Mouse (Mus musculus) C2C12 (cell line): ENCODE measurements around the gene Gm10663. TPM values are rescaled to one million over a fixed set of nuclear protein-coding genes. Genes with fewer than 3 reads are reported as not detected.

ENCODE experiments used
- H3K27me3 ChIP-seq: one replicate; pipeline ENCODE4 v1.6.1; 2011; ENCODE audit not compliant: control insufficient read depth, insufficient read depth, insufficient read length
- H3K36me3 ChIP-seq: one replicate; pipeline ENCODE4 v1.6.1; 2011; ENCODE audit not compliant: control insufficient read depth, insufficient read depth
- H3K4me3 ChIP-seq: one replicate; pipeline ENCODE4 v1.5.1; 2011; ENCODE audit warnings: mild to moderate bottlenecking, control low read depth; ENCODE audit not compliant: poor library complexity, insufficient read depth, severe bottlenecking
- H3K79me2 ChIP-seq: one replicate; pipeline ENCODE4 v1.6.1; 2011; ENCODE audit not compliant: control insufficient read depth, insufficient read depth
- H3K79me3 ChIP-seq: one replicate; pipeline ENCODE4 v1.6.1; 2011; ENCODE audit warnings: low read depth, control low read depth
- H3ac ChIP-seq: one replicate; pipeline ENCODE3; 2011; ENCODE audit warnings: low read depth; ENCODE audit not compliant: control insufficient read depth, insufficient read length
- CEBPB ChIP-seq: IDR thresholded peaks from one replicate; pipeline ENCODE4 v1.6.1; 2011; ENCODE audit warnings: low read depth, mild to moderate bottlenecking, control low read depth, moderate library complexity
- CTCF ChIP-seq: IDR thresholded peaks from one replicate; pipeline ENCODE4 v1.5.1; 2011; ENCODE audit not compliant: control insufficient read depth, insufficient read depth, insufficient read length
- FOSL1 ChIP-seq: IDR thresholded peaks from one replicate; pipeline ENCODE4 v1.8.0; 2011; ENCODE audit warnings: mild to moderate bottlenecking, low read length; ENCODE audit not compliant: poor library complexity, insufficient read depth, severe bottlenecking
- MAX ChIP-seq: IDR thresholded peaks from one replicate; pipeline ENCODE4 v1.6.1; 2011; ENCODE audit warnings: mild to moderate bottlenecking, control low read depth
- MYOD1 ChIP-seq: IDR thresholded peaks from one replicate; pipeline ENCODE4 v1.6.1; 2011; ENCODE audit warnings: low read depth; ENCODE audit not compliant: control insufficient read depth, insufficient read length
- MYOG ChIP-seq: IDR thresholded peaks from one replicate; pipeline ENCODE4 v1.6.1; 2011; ENCODE audit not compliant: control insufficient read depth, insufficient read length; ENCODE audit errors: extremely low read depth
- USF1 ChIP-seq: IDR thresholded peaks from one replicate; pipeline ENCODE4 v1.6.1; 2011; ENCODE audit warnings: low read depth, mild to moderate bottlenecking, control low read depth, moderate library complexity
- polyA plus RNA-seq: library from polyadenylated mRNA; unstranded; fragments of >200 nt; fragmentation: generic; extraction: Trizol; gene quantifications from one replicate; pipeline ENCODE4 v1.2.1, GENCODE M21; 2012; ENCODE audit warnings: missing spikeins

Gm10663 gene
- polyA plus RNA-seq, 1 experiment, result not detected

- Histone ChIP-seq H3K4me3 (no peak overlapping the region), H3K27me3 (no peaks in the 10 kb centered on the region), H3K79me3 (no peaks in the 10 kb centered on the region), H3K79me2 (no peaks in the 10 kb centered on the region), H3ac (no peak overlapping the region), H3K36me3 (no peaks in the 10 kb centered on the region)
- TF ChIP-seq MAX (no peak), MYOD1 (no peak), FOSL1 (no peak), MYOG (no peak), CTCF (no peak), USF1 (no peak), CEBPB (no peak)
Observed at GRCm38 (mm10) chr8:65053554-65053953, 21.3 kb upstream of the Gm10663 start.

- Histone ChIP-seq H3K79me2 (no peaks in the 10 kb centered on the region), H3K79me3 (no peaks in the 10 kb centered on the region), H3K27me3 (no peaks in the 10 kb centered on the region), H3ac (no peak overlapping the region), H3K4me3 (no peak overlapping the region), H3K36me3 (no peaks in the 10 kb centered on the region)
- TF ChIP-seq USF1 (no peak), MAX (no peak), FOSL1 (no peak), CEBPB (no peak)
Observed at GRCm38 (mm10) chr8:65053968-65054367, 20.9 kb upstream of the Gm10663 start.

- TF ChIP-seq MYOG (no peak), CTCF (no peak), USF1 (no peak), FOSL1 (no peak), MAX (no peak), CEBPB (no peak)
- no peak overlapping the region for H3K4me3 ChIP-seq
Observed at GRCm38 (mm10) chr8:65056722-65057121, 18.1 kb upstream of the Gm10663 start.

GRCm38 (mm10) chr8:65062195-65062594 lies 12.6 kb upstream of the Gm10663 start:
- Histone ChIP-seq H3ac (no peak overlapping the region), H3K79me3 (no peaks in the 10 kb centered on the region), H3K79me2 (no peaks in the 10 kb centered on the region), H3K36me3 (no peaks in the 10 kb centered on the region), H3K27me3 (no peaks in the 10 kb centered on the region), H3K4me3 (no peak overlapping the region)
- TF ChIP-seq MYOD1 (no peak), MAX (no peak), CTCF (no peak), FOSL1 (no peak)

More at GRCm38 (mm10) chr8:65056722-65057121, 18.1 kb upstream of the Gm10663 start:
- no peaks in the 10 kb centered on the region for H3K79me2 ChIP-seq
- no peaks in the 10 kb centered on the region for H3K36me3 ChIP-seq
- no peak overlapping the region for H3ac ChIP-seq
- H3K79me3 ChIP-seq, result no peaks in the 10 kb centered on the region
- H3K27me3 ChIP-seq, result no peaks in the 10 kb centered on the region

GRCm38 (mm10) chr8:65064071-65064470 lies 10.8 kb upstream of the Gm10663 start:
- Histone ChIP-seq H3K27me3 (no peaks in the 10 kb centered on the region), H3ac (no peak overlapping the region), H3K79me2 (no peaks in the 10 kb centered on the region), H3K79me3 (no peaks in the 10 kb centered on the region), H3K36me3 (no peaks in the 10 kb centered on the region), H3K4me3 (no peak overlapping the region)
- TF ChIP-seq MYOG (no peak), USF1 (no peak), MYOD1 (no peak), CTCF (no peak), CEBPB (no peak), MAX (no peak), FOSL1 (no peak)

GRCm38 (mm10) chr8:65065622-65066021 lies 9.2 kb upstream of the Gm10663 start:
- H3K79me3 ChIP-seq, result no peaks in the 10 kb centered on the region
- H3K4me3 ChIP-seq, result no peak overlapping the region
- no peaks in the 10 kb centered on the region for H3K79me2 ChIP-seq
- no peaks in the 10 kb centered on the region for H3K27me3 ChIP-seq
- H3K36me3 ChIP-seq, result no peaks in the 10 kb centered on the region
- H3ac ChIP-seq, result no peak overlapping the region
- TF ChIP-seq CEBPB, result no peak
- TF ChIP-seq MAX, result no peak
- TF ChIP-seq CTCF, result no peak
- no peak for TF ChIP-seq USF1
- TF ChIP-seq MYOG, result no peak
- TF ChIP-seq FOSL1, result no peak
- TF ChIP-seq MYOD1, result no peak
